Mouse (Mus musculus) liver, adult (tissue): ENCODE measurements around the gene Trp53tg5.

Experiments
- GATA4 ChIP-seq: IDR thresholded peaks from 2 replicates; pipeline ENCODE4 v1.6.1; 2014; ENCODE audit warnings: mild to moderate bottlenecking, low read length; ENCODE audit not compliant: insufficient replicate concordance

Gene Trp53tg5

GRCm38 (mm10) chr2:164473624-164474023 is at the start of gene Trp53tg5:
TSS of gene Trp53tg5 (minus strand) at chr2:164473724.
- no peak for TF ChIP-seq GATA4

- no peak for TF ChIP-seq GATA4
These were observed 48.8 kb upstream of the Trp53tg5 start for GRCm38 (mm10) chr2:164522280-164522679.

GRCm38 (mm10) chr2:164521841-164522240 is 48.3 kb upstream of the Trp53tg5 start:
- no peak for TF ChIP-seq GATA4

- no peak for TF ChIP-seq GATA4
These were observed 47.3 kb upstream of the Trp53tg5 start for GRCm38 (mm10) chr2:164520782-164521181.

GRCm38 (mm10) chr2:164519171-164519526 is 45.6 kb upstream of the Trp53tg5 start:
- no peak for TF ChIP-seq GATA4

- no peak for TF ChIP-seq GATA4
These were observed 45.0 kb upstream of the Trp53tg5 start for GRCm38 (mm10) chr2:164518266-164519170.

- no peak for TF ChIP-seq GATA4
These were observed 44.1 kb upstream of the Trp53tg5 start for GRCm38 (mm10) chr2:164517485-164518221.

- TF ChIP-seq GATA4 = no peak
These were observed 43.1 kb upstream of the Trp53tg5 start for GRCm38 (mm10) chr2:164516592-164516991.

- no peak for TF ChIP-seq GATA4
These were observed 42.4 kb upstream of the Trp53tg5 start for GRCm38 (mm10) chr2:164515897-164516296.

GRCm38 (mm10) chr2:164514916-164515315 is 41.4 kb upstream of the Trp53tg5 start:
- no peak for TF ChIP-seq GATA4

GRCm38 (mm10) chr2:164513389-164513788 is 39.9 kb upstream of the Trp53tg5 start:
- TF ChIP-seq GATA4 = no peak

- TF ChIP-seq GATA4 = no peak
These were observed 38.8 kb upstream of the Trp53tg5 start for GRCm38 (mm10) chr2:164512121-164512909.

- no peak for TF ChIP-seq GATA4
These were observed 37.2 kb upstream of the Trp53tg5 start for GRCm38 (mm10) chr2:164510621-164511190.

GRCm38 (mm10) chr2:164507811-164508210 is 34.3 kb upstream of the Trp53tg5 start:
- no peak for TF ChIP-seq GATA4
